Mouse (Mus musculus) MEL (cell line): ENCODE data around the gene Cx3cl1. TPM values are rescaled to one million over a fixed set of nuclear protein-coding genes. Genes with fewer than 3 reads are reported as not detected.

Experiments used
- DNase-seq: peaks from one replicate; pipeline ENCODE4 v3.0.0; 2011; ENCODE audit warnings: low read depth, low spot score
- H3K27ac ChIP-seq: 2 replicates; pipeline ENCODE4 v1.5.1; 2012; ENCODE audit warnings: low read depth, mild to moderate bottlenecking, control low read depth, low read length, moderate library complexity; ENCODE audit not compliant: control insufficient read depth
- H3K27me3 ChIP-seq, 2 experiments: fragments of 150-350 bp in 1 of 2; sonication (generic) in 1 of 2; 2 replicates each; pipeline ENCODE4 v1.6.1; 2012; ENCODE audit warnings: low read length in 2 of 2, mild to moderate bottlenecking in 2 of 2, improper control_type of control experiment in 1 of 2, moderate library complexity in 1 of 2; ENCODE audit not compliant: insufficient read depth in 2 of 2, control insufficient read depth in 1 of 2
- H3K36me3 ChIP-seq, 2 experiments: 2 replicates each; pipeline ENCODE4 v1.6.1; 2012 to 2014; ENCODE audit warnings: low read length in 2 of 2, improper control_type of control experiment in 1 of 2, inconsistent platforms in 1 of 2, mild to moderate bottlenecking in 1 of 2; ENCODE audit not compliant: insufficient read depth in 2 of 2, control insufficient read depth in 1 of 2
- H3K4me1 ChIP-seq, 2 experiments: fragments of 150-350 bp in 1 of 2; sonication (generic) in 1 of 2; 2 replicates each; pipeline ENCODE4 v1.6.1; 2012; ENCODE audit warnings: low read length in 2 of 2, improper control_type of control experiment in 1 of 2, mild to moderate bottlenecking in 1 of 2; ENCODE audit not compliant: insufficient read depth in 2 of 2, control insufficient read depth in 1 of 2
- H3K4me3 ChIP-seq, 2 experiments: fragments of 150-350 bp in 1 of 2; sonication (generic) in 1 of 2; 2 replicates each; pipeline ENCODE4 v1.5.1; 2012; ENCODE audit warnings: low read depth in 2 of 2, low read length in 2 of 2, mild to moderate bottlenecking in 2 of 2, moderate library complexity in 2 of 2, control low read depth in 1 of 2, improper control_type of control experiment in 1 of 2; ENCODE audit not compliant: control insufficient read depth in 1 of 2, insufficient read depth in 1 of 2
- H3K79me2 ChIP-seq: 2 replicates; pipeline ENCODE4 v1.6.1; 2012; ENCODE audit warnings: mild to moderate bottlenecking, low read length, moderate library complexity; ENCODE audit not compliant: control insufficient read depth, poor library complexity, insufficient read depth
- H3K9ac ChIP-seq: 2 replicates; pipeline ENCODE4 v1.6.1; 2012; ENCODE audit warnings: low read depth, mild to moderate bottlenecking, control low read depth, low read length, moderate library complexity; ENCODE audit not compliant: control insufficient read depth, poor library complexity, severe bottlenecking
- H3K9me3 ChIP-seq: fragments of 150-350 bp; sonication (generic); replicated peaks from 2 replicates; pipeline ENCODE4 v1.6.1; 2012; ENCODE audit warnings: mild to moderate bottlenecking, low read length, improper control_type of control experiment, moderate library complexity; ENCODE audit not compliant: insufficient read depth
- CHD1 ChIP-seq: IDR thresholded peaks from 2 replicates; pipeline ENCODE4 v1.6.1; 2012; ENCODE audit warnings: low read depth, mild to moderate bottlenecking, inconsistent platforms, low read length, improper control_type of control experiment
- CHD2 ChIP-seq: IDR thresholded peaks from 2 replicates; pipeline ENCODE4 v1.6.1; 2011; ENCODE audit warnings: low read length, improper control_type of control experiment
- CTCF ChIP-seq, 3 experiments: IDR thresholded peaks in 2 of 3; conservative IDR thresholded peaks in 1 of 3; 2 replicates each; pipeline ENCODE4 v1.5.1; 2011 to 2012; ENCODE audit warnings: low read length in 3 of 3, low read depth in 2 of 3, mild to moderate bottlenecking in 2 of 3, improper control_type of control experiment in 1 of 3, inconsistent platforms in 1 of 3, mixed read lengths in 1 of 3, moderate library complexity in 1 of 3; ENCODE audit not compliant: control insufficient read depth in 1 of 3, insufficient read depth in 1 of 3, poor library complexity in 1 of 3, severe bottlenecking in 1 of 3
- E2F4 ChIP-seq: IDR thresholded peaks from 2 replicates; pipeline ENCODE4 v1.6.1; 2011; ENCODE audit warnings: low read depth, low read length, improper control_type of control experiment, borderline replicate concordance
- ELF1 ChIP-seq: IDR thresholded peaks from 2 replicates; pipeline ENCODE4 v1.6.1; 2014; ENCODE audit warnings: low read depth, mild to moderate bottlenecking, inconsistent platforms, low read length, improper control_type of control experiment, moderate library complexity
- EP300 ChIP-seq, 2 experiments: IDR thresholded peaks; 2 replicates each; pipeline ENCODE4 v1.6.1; 2011; ENCODE audit warnings: improper control_type of control experiment in 2 of 2, low read length in 2 of 2, low read depth in 1 of 2, mild to moderate bottlenecking in 1 of 2
- ETS1 ChIP-seq: IDR thresholded peaks from 2 replicates; pipeline ENCODE4 v1.6.1; 2012; ENCODE audit warnings: low read depth, mild to moderate bottlenecking, inconsistent platforms, low read length, improper control_type of control experiment, moderate library complexity
- HCFC1 ChIP-seq: IDR thresholded peaks from 2 replicates; pipeline ENCODE4 v1.6.1; 2012; ENCODE audit warnings: low read depth, mild to moderate bottlenecking, inconsistent platforms, low read length, improper control_type of control experiment, moderate library complexity
- JUND ChIP-seq: IDR thresholded peaks from 2 replicates; pipeline ENCODE4 v1.6.1; 2011; ENCODE audit warnings: low read depth, mild to moderate bottlenecking, improper control_type of control experiment, low read length
- MAX ChIP-seq: IDR thresholded peaks from 2 replicates; pipeline ENCODE4 v1.6.1; 2011; ENCODE audit warnings: low read length, improper control_type of control experiment
- MXI1 ChIP-seq: IDR thresholded peaks from 2 replicates; pipeline ENCODE4 v1.6.1; 2011; ENCODE audit warnings: mild to moderate bottlenecking, low read depth, low read length, improper control_type of control experiment
- MYB ChIP-seq: IDR thresholded peaks from 2 replicates; pipeline ENCODE4 v1.6.1; 2011; ENCODE audit warnings: mild to moderate bottlenecking, low read depth, low read length, improper control_type of control experiment
- MYC ChIP-seq: IDR thresholded peaks from 2 replicates; pipeline ENCODE4 v1.6.1; 2011; ENCODE audit warnings: low read depth, mild to moderate bottlenecking, low read length, improper control_type of control experiment, moderate library complexity
- RCOR1 ChIP-seq: IDR thresholded peaks from 2 replicates; pipeline ENCODE4 v1.6.1; 2012; ENCODE audit warnings: low read depth, mild to moderate bottlenecking, inconsistent platforms, low read length, improper control_type of control experiment
- TCF12 ChIP-seq: IDR thresholded peaks from 2 replicates; pipeline ENCODE4 v1.6.1; 2014; ENCODE audit warnings: low read depth, mild to moderate bottlenecking, inconsistent platforms, low read length, improper control_type of control experiment, moderate library complexity
- UBTF ChIP-seq: IDR thresholded peaks from 2 replicates; pipeline ENCODE4 v1.6.1; 2012; ENCODE audit warnings: low read depth, mild to moderate bottlenecking, inconsistent platforms, low read length, improper control_type of control experiment, moderate library complexity, borderline replicate concordance; ENCODE audit not compliant: insufficient read depth
- ZC3H11A ChIP-seq: IDR thresholded peaks from 2 replicates; pipeline ENCODE4 v1.6.1; 2012; ENCODE audit warnings: low read depth, mild to moderate bottlenecking, inconsistent platforms, low read length, improper control_type of control experiment
- ZMIZ1 ChIP-seq: IDR thresholded peaks from 2 replicates; pipeline ENCODE4 v1.6.1; 2012; ENCODE audit warnings: low read depth, mild to moderate bottlenecking, inconsistent platforms, low read length, improper control_type of control experiment, moderate library complexity
- polyA plus RNA-seq, 2 experiments: library from polyadenylated mRNA; stranded (reverse) in 1 of 2; unstranded in 1 of 2; fragments of >175 nt in 1 of 2; fragments of >200 nt in 1 of 2; gene quantifications; 2 replicates each; pipeline versions ENCODE4 v1.2.1 to v1.2.4; 2012; ENCODE audit warnings: low replicate concordance in 2 of 2, low read depth in 1 of 2; ENCODE audit not compliant: insufficient read length in 2 of 2, insufficient read depth in 1 of 2, missing spikeins in 1 of 2
- total RNA-seq: library from RNA; depleted of rRNA; stranded (reverse); fragments of 300-350 nt; gene quantifications from 2 replicates; pipeline ENCODE4 v1.2.3, GENCODE M21; 2012

The Cx3cl1 gene
- total and polyA plus RNA-seq, 3 experiments: not detected

GRCm38 (mm10) chr8:94819671-94820179 is 47.9 kb downstream of the Cx3cl1 start:
- DNase-seq: no peak
- TF ChIP-seq EP300 (IDR thresholded peaks at IDR 0.05; ENCODE audit: low read depth in 1 of 2, low read length in 2 of 2) (no peak), MAX (no peak), MYB (no peak), TCF12 (no peak), MXI1 (no peak), HCFC1 (no peak), ELF1 (no peak), CHD2 (no peak), JUND (no peak), UBTF (no peak), CTCF (IDR thresholded peaks at IDR 0.05 in 2 of 3, conservative IDR thresholded peaks at IDR 0.05 in 1 of 3; ENCODE audit: control insufficient read depth in 1 of 3, insufficient read depth in 1 of 3, low read depth in 2 of 3, low read length in 3 of 3, poor library complexity in 1 of 3, severe bottlenecking in 1 of 3) (no peak)
- Histone ChIP-seq H3K27me3 (no peaks in the 10 kb centered on the region), H3K4me3 (no peak overlapping the region), H3K4me1 (no peaks in the 10 kb centered on the region), H3K36me3 (peaks cover 0 to 6% of the 10 kb centered on the region in 2 experiments; a peak in 1 of 4 replicates), H3K27ac (no peak overlapping the region), H3K79me2 (no peaks in the 10 kb centered on the region), H3K9ac (no peak overlapping the region), H3K9me3 (no peaks in the 10 kb centered on the region)

DNA sequence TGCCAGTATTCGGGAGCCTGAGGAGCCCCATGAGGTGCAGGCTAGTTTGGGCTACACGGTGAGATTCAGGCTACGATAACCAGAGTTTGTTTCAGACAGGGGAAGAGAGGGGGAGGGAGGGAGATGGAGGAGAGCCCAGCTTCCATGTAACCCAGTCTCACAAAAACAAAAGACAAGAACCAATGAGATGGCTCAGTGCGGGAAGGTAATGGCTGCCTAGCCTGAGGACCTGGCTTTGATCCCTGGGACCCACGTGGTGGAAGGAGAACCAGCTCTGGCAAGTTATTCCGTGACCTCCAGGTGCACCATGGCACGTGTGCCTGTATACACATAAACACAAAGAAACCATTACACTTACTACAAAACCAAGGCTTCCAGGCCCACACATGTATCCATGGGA is 48.7 kb downstream of the Cx3cl1 start:
- no peaks in the 10 kb centered on the region for H3K9me3 ChIP-seq
- no peak for DNase-seq
- no peaks in the 10 kb centered on the region for H3K27me3 ChIP-seq
- no peaks in the 10 kb centered on the region for H3K4me1 ChIP-seq
- H3K4me3 ChIP-seq: no peak overlapping the region
- no peak overlapping the region for H3K27ac ChIP-seq
- no peak for TF ChIP-seq CHD1
- no peak for TF ChIP-seq E2F4
- no peak for TF ChIP-seq MYC
- no peak for TF ChIP-seq ZMIZ1
- TF ChIP-seq ETS1: no peak
- TF ChIP-seq RCOR1: no peak
- no peak for TF ChIP-seq MAX
- TF ChIP-seq CHD2: no peak
- TF ChIP-seq ELF1: no peak
- no peak for TF ChIP-seq ZC3H11A
- H3K79me2 ChIP-seq: no peaks in the 10 kb centered on the region
- no peak overlapping the region for H3K9ac ChIP-seq
- peaks cover 0 to 11% of the 10 kb centered on the region in 2 experiments; a peak in 2 of 4 replicates for H3K36me3 ChIP-seq
